Mouse (Mus musculus): ENCODE data around the gene Ppp1r3e. TPM values are rescaled to one million over a fixed set of nuclear protein-coding genes. Genes with fewer than 3 reads are reported as not detected.

Gene Ppp1r3e
- polyA plus RNA-seq (2015; fragmentation: Nextera tagmentation; extraction: Ambion mirVana) = 1.5 and 1.6 TPM in 2 replicates

GRCm38 (mm10) chr14:54877048-54877715 is at the start of gene Ppp1r3e:
Gene Ppp1r3e, minus strand, starts transcription at chr14:54877550.
- Histone ChIP-seq H3K27ac (ENCODE audit: low read length) (peak within 1 kb of the TSS; percentile 69), H3K27me3 (ENCODE audit: control insufficient read depth, insufficient read depth, low read depth, low read length) (peaks cover 2% of the 10 kb centered on the region; the same call in 1 of the 2 replicates), H3K4me1 (replicated peaks; ENCODE audit: control insufficient read depth, insufficient read depth, low read length) (peaks cover 11% of the 10 kb centered on the region; the same call in 1 of the 2 replicates), H3K4me2 (ENCODE audit: low read depth, low read length) (peak within 1 kb of the TSS; percentile 100), H3K36me3 (ENCODE audit: control insufficient read depth, insufficient read depth, low read length) (no peaks in the 10 kb centered on the region), H3K9ac (ENCODE audit: low read length) (peak within 1 kb of the TSS; percentile 80), H3K9me3 (ENCODE audit: control insufficient read depth, low read length) (no peaks in the 10 kb centered on the region), H3K4me3 (ENCODE audit: low read length) (peak within 1 kb of the TSS; percentile 86)
- peak; percentile 84 for ATAC-seq (ENCODE audit: low read depth)
- 1% methylated on average over 59 of the region's 61 CpGs for WGBS

GRCm38 (mm10) chr14:54926401-54927158 is 49.2 kb upstream of the Ppp1r3e start:
- H3K27me3 ChIP-seq (ENCODE audit: control insufficient read depth, insufficient read depth, low read depth, low read length) = peaks cover 3% of the 10 kb centered on the region; the same call in 1 of the 2 replicates
- ATAC-seq (ENCODE audit: low read depth) = peak; percentile 82

GRCm38 (mm10) chr14:54925349-54926342 is 48.3 kb upstream of the Ppp1r3e start, which contains the start of gene Efs:
Gene Efs, minus strand, starts transcription at chr14:54926126.
- peaks cover 3% of the 10 kb centered on the region; the same call in 1 of the 2 replicates for H3K27me3 ChIP-seq (ENCODE audit: control insufficient read depth, insufficient read depth, low read depth, low read length)
- H3K4me1 ChIP-seq (replicated peaks; ENCODE audit: control insufficient read depth, insufficient read depth, low read length) = peaks cover 17% of the 10 kb centered on the region
- ATAC-seq (ENCODE audit: low read depth) = peak; percentile 73
- H3K27ac ChIP-seq (ENCODE audit: low read length) = peak within 1 kb of the TSS; percentile 97
- peaks cover 12% of the 10 kb centered on the region for H3K36me3 ChIP-seq (ENCODE audit: control insufficient read depth, insufficient read depth, low read length)
- peak within 1 kb of the TSS; percentile 84 for H3K4me2 ChIP-seq (ENCODE audit: low read depth, low read length)
- H3K9me3 ChIP-seq (ENCODE audit: control insufficient read depth, low read length) = 0 out of 2 replicates have a peak, but pooled peaks cover 4% of the 10 kb centered on the region
- 5% methylated on average over 55 of the region's 57 CpGs for WGBS
- H3K9ac ChIP-seq (ENCODE audit: low read length) = peak within 1 kb of the TSS; percentile 79
- H3K4me3 ChIP-seq (ENCODE audit: low read length) = peak within 1 kb of the TSS; percentile 55

More at GRCm38 (mm10) chr14:54926401-54927158, 49.2 kb upstream of the Ppp1r3e start:
- Histone ChIP-seq H3K36me3 (ENCODE audit: control insufficient read depth, insufficient read depth, low read length) (peaks cover 5% of the 10 kb centered on the region), H3K4me1 (replicated peaks; ENCODE audit: control insufficient read depth, insufficient read depth, low read length) (peaks cover 17% of the 10 kb centered on the region), H3K27ac (ENCODE audit: low read length) (peak overlapping the region; percentile 97), H3K9me3 (ENCODE audit: control insufficient read depth, low read length) (no peaks in the 10 kb centered on the region), H3K4me3 (ENCODE audit: low read length) (peak overlapping the region; percentile 55), H3K9ac (ENCODE audit: low read length) (peak overlapping the region; percentile 79), H3K4me2 (ENCODE audit: low read depth, low read length) (peak overlapping the region; percentile 84)
- 1% methylated on average over 51 of the region's 58 CpGs for WGBS

- 30% methylated on average over 7 of the region's 7 CpGs for WGBS
- H3K4me3 ChIP-seq (ENCODE audit: low read length) = peak overlapping the region; percentile 55
- 0 out of 2 replicates have a peak, but pooled peaks cover 4% of the 10 kb centered on the region for H3K9me3 ChIP-seq (ENCODE audit: control insufficient read depth, low read length)
- peaks cover 12% of the 10 kb centered on the region for H3K36me3 ChIP-seq (ENCODE audit: control insufficient read depth, insufficient read depth, low read length)
- H3K4me2 ChIP-seq (ENCODE audit: low read depth, low read length) = peak overlapping the region; percentile 84
- peaks cover 17% of the 10 kb centered on the region for H3K4me1 ChIP-seq (replicated peaks; ENCODE audit: control insufficient read depth, insufficient read depth, low read length)
- peak overlapping the region; percentile 97 for H3K27ac ChIP-seq (ENCODE audit: low read length)
- peak overlapping the region; percentile 79 for H3K9ac ChIP-seq (ENCODE audit: low read length)
- peaks cover 3% of the 10 kb centered on the region; the same call in 1 of the 2 replicates for H3K27me3 ChIP-seq (ENCODE audit: control insufficient read depth, insufficient read depth, low read depth, low read length)
- ATAC-seq (ENCODE audit: low read depth) = peak; percentile 32
Observed at GRCm38 (mm10) chr14:54924641-54925348, 47.4 kb upstream of the Ppp1r3e start.

GRCm38 (mm10) chr14:54920076-54920685 is 42.8 kb upstream of the Ppp1r3e start:
- Histone ChIP-seq H3K4me3 (ENCODE audit: low read length) (no peak overlapping the region), H3K27ac (ENCODE audit: low read length) (no peak overlapping the region), H3K36me3 (ENCODE audit: control insufficient read depth, insufficient read depth, low read length) (peaks cover 22% of the 10 kb centered on the region), H3K4me2 (ENCODE audit: low read depth, low read length) (no peak overlapping the region), H3K4me1 (replicated peaks; ENCODE audit: control insufficient read depth, insufficient read depth, low read length) (peaks cover 12% of the 10 kb centered on the region), H3K9me3 (ENCODE audit: control insufficient read depth, low read length) (0 out of 2 replicates have a peak, but pooled peaks cover 4% of the 10 kb centered on the region), H3K9ac (ENCODE audit: low read length) (no peak overlapping the region), H3K27me3 (ENCODE audit: control insufficient read depth, insufficient read depth, low read depth, low read length) (no peaks in the 10 kb centered on the region)
- 87% methylated on average over 16 of the region's 16 CpGs for WGBS
- no peak for ATAC-seq (ENCODE audit: low read depth)

DNA sequence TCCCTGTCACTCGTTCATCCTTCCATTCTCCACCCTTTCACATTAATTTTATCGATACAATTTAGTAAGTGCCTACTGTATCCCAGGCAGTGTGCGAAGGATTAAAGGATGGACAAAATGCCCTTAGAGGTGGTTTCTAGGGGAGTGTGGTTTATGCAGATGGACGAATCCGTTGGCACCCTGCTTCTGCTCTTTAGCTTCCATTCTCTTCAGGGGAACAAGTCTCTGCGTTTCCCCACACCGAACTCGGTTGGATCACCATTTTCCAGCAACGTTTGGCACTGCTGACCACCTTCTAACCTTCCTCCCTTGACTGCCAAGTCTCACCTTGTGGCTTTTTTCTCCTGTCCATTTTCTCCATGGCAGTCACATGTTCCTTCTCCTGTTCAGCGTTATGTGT is 36.0 kb upstream of the Ppp1r3e start:
- Histone ChIP-seq H3K27ac (ENCODE audit: low read length) (peak overlapping the region; percentile 68; the same call in 1 of the 2 replicates), H3K4me3 (ENCODE audit: low read length) (peak overlapping the region; percentile 83), H3K4me2 (ENCODE audit: low read depth, low read length) (peak overlapping the region; percentile 99), H3K36me3 (ENCODE audit: control insufficient read depth, insufficient read depth, low read length) (peaks cover 2% of the 10 kb centered on the region; the same call in 1 of the 2 replicates), H3K9me3 (ENCODE audit: control insufficient read depth, low read length) (no peaks in the 10 kb centered on the region), H3K27me3 (ENCODE audit: control insufficient read depth, insufficient read depth, low read depth, low read length) (no peaks in the 10 kb centered on the region), H3K4me1 (replicated peaks; ENCODE audit: control insufficient read depth, insufficient read depth, low read length) (peaks cover 4% of the 10 kb centered on the region; the same call in 1 of the 2 replicates), H3K9ac (ENCODE audit: low read length) (peak overlapping the region; percentile 91)
- 17% methylated on average over 10 of the region's 10 CpGs for WGBS
- ATAC-seq (ENCODE audit: low read depth) = no peak

GRCm38 (mm10) chr14:54912886-54913285 is 35.5 kb upstream of the Ppp1r3e start, which contains the start of gene Slc22a17:
Gene Slc22a17, minus strand, starts transcription at chr14:54913132.
- H3K9ac ChIP-seq (ENCODE audit: low read length) = peak within 1 kb of the TSS; percentile 91
- no peaks in the 10 kb centered on the region for H3K27me3 ChIP-seq (ENCODE audit: control insufficient read depth, insufficient read depth, low read depth, low read length)
- peak within 1 kb of the TSS; percentile 83 for H3K4me3 ChIP-seq (ENCODE audit: low read length)
- peak within 1 kb of the TSS; percentile 99 for H3K4me2 ChIP-seq (ENCODE audit: low read depth, low read length)
- under 1% methylated on average over 28 of the region's 28 CpGs for WGBS
- H3K27ac ChIP-seq (ENCODE audit: low read length) = peak within 1 kb of the TSS; percentile 68
- peaks cover 2% of the 10 kb centered on the region; the same call in 1 of the 2 replicates for H3K36me3 ChIP-seq (ENCODE audit: control insufficient read depth, insufficient read depth, low read length)
- ATAC-seq (ENCODE audit: low read depth) = peak; percentile 94
- no peaks in the 10 kb centered on the region for H3K9me3 ChIP-seq (ENCODE audit: control insufficient read depth, low read length)
- peaks cover 4% of the 10 kb centered on the region; the same call in 1 of the 2 replicates for H3K4me1 ChIP-seq (replicated peaks; ENCODE audit: control insufficient read depth, insufficient read depth, low read length)

All from lung, embryonic 16.5 days (tissue).